Mouse (Mus musculus): Measurements from ENCODE around the gene Rasgrp4.
A peak's percentile ranks its signal among the peaks of the same experiment; 100 is the strongest.
"Not testable (repeated sequence)": the region's sequence is repeated elsewhere in the genome, so short reads cannot be mapped to it uniquely, and the experiment has no call there.

Gene Rasgrp4

GRCm38 (mm10) chr7:29134693-29135386 is at the start of gene Rasgrp4:
TSS of gene Rasgrp4 (plus strand) at chr7:29134851.
- no peak for DNase-seq (ENCODE audit: low spot score)

GRCm38 (mm10) chr7:29085981-29086380 is 48.7 kb upstream of the Rasgrp4 start:
- no peak for DNase-seq (ENCODE audit: low spot score)

DNA sequence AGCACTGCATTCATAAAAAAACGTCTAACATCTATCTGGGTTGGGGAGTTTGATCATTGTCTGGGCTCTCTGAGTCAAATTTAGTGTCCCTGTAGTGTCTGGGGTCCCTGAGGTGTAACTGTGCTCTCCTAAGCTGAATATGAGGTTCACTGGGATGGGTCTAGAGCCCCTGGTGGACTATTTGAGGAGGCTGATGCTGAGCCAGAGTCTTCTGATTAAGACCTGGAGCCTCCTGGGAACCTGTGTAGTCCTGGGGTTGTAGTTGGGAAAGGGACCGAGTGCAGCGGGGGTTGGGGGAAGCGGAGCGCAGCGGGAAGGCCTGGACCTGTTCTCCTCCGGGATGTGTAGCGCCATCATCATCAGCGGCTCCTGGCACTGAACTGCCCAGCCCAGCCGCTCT is 47.7 kb upstream of the Rasgrp4 start:
- no peak for DNase-seq (ENCODE audit: low spot score)

GRCm38 (mm10) chr7:29088817-29089216 is 45.8 kb upstream of the Rasgrp4 start:
- DNase-seq (ENCODE audit: low spot score), result no peak

GRCm38 (mm10) chr7:29097131-29097530 is 37.5 kb upstream of the Rasgrp4 start:
- no peak for DNase-seq (ENCODE audit: low spot score)

DNA sequence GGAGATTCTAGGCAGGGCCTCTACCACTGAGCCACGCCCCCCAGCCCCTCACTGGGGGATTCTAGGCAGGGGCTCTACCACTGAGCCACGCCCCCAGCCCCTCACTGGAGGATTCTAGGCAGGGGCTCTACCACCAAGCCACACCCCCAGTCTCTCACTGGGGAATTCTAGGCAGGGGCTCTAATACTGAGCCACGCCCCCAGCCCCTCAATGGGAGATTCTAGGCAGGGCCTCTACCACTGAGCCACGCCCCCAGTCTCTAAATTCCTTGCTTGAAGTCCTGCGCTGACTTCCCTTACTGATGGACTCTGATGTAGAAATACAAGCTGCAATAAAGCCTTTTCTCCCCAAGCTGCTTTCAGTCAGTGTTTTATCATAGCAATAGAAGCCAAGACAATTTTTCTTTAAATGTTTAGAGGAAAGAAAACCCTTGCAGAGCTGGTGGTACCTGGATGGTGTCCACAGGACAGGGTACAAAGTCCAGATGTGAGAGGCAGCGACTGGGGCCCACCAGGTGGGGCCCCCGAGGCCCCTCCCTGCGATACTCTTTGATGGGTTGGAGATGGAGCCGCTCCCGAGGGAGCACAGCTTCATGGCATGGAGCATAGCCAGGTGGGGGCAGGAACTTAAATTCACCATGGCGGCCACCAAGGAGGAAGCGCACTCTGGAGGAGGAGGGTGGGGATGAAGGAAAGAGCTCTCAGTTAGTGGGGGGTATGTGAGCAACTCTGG is 33.2 kb upstream of the Rasgrp4 start:
- no peak for DNase-seq (ENCODE audit: low spot score)

GRCm38 (mm10) chr7:29108992-29109955 is 25.4 kb upstream of the Rasgrp4 start:
- DNase-seq (ENCODE audit: low spot score), result no peak

GRCm38 (mm10) chr7:29118142-29118851 is 16.4 kb upstream of the Rasgrp4 start:
- no peak for DNase-seq (ENCODE audit: low spot score)

GRCm38 (mm10) chr7:29119526-29119925 is 15.1 kb upstream of the Rasgrp4 start:
- DNase-seq (ENCODE audit: low spot score), result no peak

DNA sequence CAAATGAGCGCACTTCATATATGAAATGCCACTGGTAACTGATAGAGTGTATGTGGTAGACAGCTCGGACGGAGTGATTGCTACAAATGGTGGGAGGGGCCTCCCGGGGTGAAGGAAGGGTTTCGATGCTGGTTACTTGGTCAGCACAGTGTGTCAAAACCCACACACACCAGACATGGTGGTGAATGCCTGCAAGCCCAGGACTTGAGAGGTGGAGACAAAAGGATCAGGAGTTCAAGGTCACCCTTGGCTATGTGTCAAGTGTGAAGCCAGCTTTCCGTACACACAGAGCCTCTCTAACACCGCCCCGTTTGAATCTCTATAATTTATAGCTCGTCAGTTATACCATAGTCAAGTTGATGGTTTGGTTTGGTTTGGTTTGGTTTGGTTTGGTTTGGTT is 11.8 kb upstream of the Rasgrp4 start:
- DNase-seq (ENCODE audit: low spot score), result no peak

- no peak for DNase-seq (ENCODE audit: low spot score)
Observed at GRCm38 (mm10) chr7:29123531-29124358, 10.9 kb upstream of the Rasgrp4 start.

- no peak for DNase-seq (ENCODE audit: low spot score)
Observed at GRCm38 (mm10) chr7:29124970-29125369, 9.7 kb upstream of the Rasgrp4 start, which contains the start of gene Ryr1. TSS of gene Ryr1 (minus strand) at chr7:29125179.

- DNase-seq (ENCODE audit: low spot score), result peak; percentile 29
Observed at GRCm38 (mm10) chr7:29126173-29126915, 8.3 kb upstream of the Rasgrp4 start.

DNA sequence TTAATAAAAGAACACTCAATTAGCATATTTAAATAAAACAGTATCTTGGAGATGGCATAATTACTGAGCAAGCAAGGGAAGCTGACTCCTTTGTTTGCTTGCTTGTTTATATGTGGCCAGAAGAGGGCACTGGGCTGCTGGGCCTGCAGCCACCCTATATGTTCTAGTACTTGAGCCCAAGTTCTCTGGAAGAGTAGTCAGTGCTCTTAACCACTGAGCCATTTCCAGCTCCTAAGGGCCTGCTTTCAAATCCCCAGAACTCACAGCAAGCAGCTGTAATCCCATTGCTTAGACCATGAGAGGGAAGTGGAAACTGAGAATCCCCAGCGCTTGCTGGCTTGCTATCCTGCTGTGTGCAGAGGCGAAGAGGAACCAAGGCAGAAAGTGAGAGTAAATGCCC is 5.9 kb upstream of the Rasgrp4 start:
- peak; percentile 15 for DNase-seq (ENCODE audit: low spot score)

- no peak for DNase-seq (ENCODE audit: low spot score)
Observed at GRCm38 (mm10) chr7:29134230-29134629, 421 bp upstream of the Rasgrp4 start.

GRCm38 (mm10) chr7:29137429-29137828 is 2.8 kb downstream of the Rasgrp4 start:
- no peak for DNase-seq (ENCODE audit: low spot score)

GRCm38 (mm10) chr7:29139237-29139636 is 4.6 kb downstream of the Rasgrp4 start:
- DNase-seq (ENCODE audit: low spot score), result not testable (repeated sequence)

- no peak for DNase-seq (ENCODE audit: low spot score)
Observed at GRCm38 (mm10) chr7:29141416-29141815, 6.8 kb downstream of the Rasgrp4 start.

DNA sequence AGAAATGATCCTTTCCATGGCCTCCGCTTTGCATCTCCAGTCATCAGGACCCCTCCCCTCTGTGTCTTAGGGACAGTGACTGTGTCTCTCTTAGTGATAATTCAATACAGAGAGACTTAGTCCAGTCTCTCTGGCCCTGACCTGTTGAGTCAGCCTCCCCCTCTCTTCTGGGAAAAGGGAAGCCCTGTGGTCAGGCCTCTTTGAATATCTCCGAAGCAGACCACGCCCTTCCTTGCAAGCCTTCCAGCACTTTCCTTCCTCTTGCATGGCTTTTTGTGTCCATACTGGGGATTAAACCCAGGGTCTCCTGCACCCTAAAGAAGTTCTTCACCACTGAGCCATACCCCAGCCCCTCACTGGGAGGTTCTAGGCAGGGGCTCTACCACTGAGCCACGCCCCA is 9.4 kb downstream of the Rasgrp4 start:
- DNase-seq (ENCODE audit: low spot score), result no peak

Data from adipocyte (in vitro differentiated cells).